Mouse (Mus musculus) gonadal fat pad, adult 2 months (tissue): ENCODE results near the gene Ly6g6c. TPM values are rescaled to one million over a fixed set of nuclear protein-coding genes. Genes with fewer than 3 reads are reported as not detected.

Experiments used
- DNase-seq: peaks from one replicate; pipeline ENCODE4 v3.0.0-alpha.2; 2012; ENCODE audit warnings: low read depth
- polyA plus RNA-seq: library from polyadenylated mRNA; depleted of rRNA; stranded (reverse); fragments of >200 nt; gene quantifications from 2 replicates; pipeline ENCODE4 v1.2.3, GENCODE M21; 2012

The Ly6g6c gene
- polyA plus RNA-seq, 1 experiment: 0.61 TPM

GRCm38 (mm10) chr17:35082841-35083576, 17.8 kb downstream of the Ly6g6c start:
- DNase-seq: no peak

- DNase-seq: no peak
Observed at GRCm38 (mm10) chr17:35083929-35084497, 18.8 kb downstream of the Ly6g6c start.

GRCm38 (mm10) chr17:35085208-35085865, 20.1 kb downstream of the Ly6g6c start, which contains the start of gene Ly6g6f:
Gene Ly6g6f (minus strand): TSS chr17:35085610.
- no peak for DNase-seq

GRCm38 (mm10) chr17:35088151-35088550, 23.0 kb downstream of the Ly6g6c start:
- DNase-seq: no peak

GRCm38 (mm10) chr17:35088825-35089644, 23.8 kb downstream of the Ly6g6c start, which contains the start of gene Abhd16a:
Gene Abhd16a (plus strand): TSS chr17:35089263.
- DNase-seq: peak; percentile 44

GRCm38 (mm10) chr17:35090166-35090932, 25.2 kb downstream of the Ly6g6c start:
- no peak for DNase-seq

GRCm38 (mm10) chr17:35092403-35093198, 27.4 kb downstream of the Ly6g6c start:
- no peak for DNase-seq

- no peak for DNase-seq
Observed at GRCm38 (mm10) chr17:35094475-35095365, 29.5 kb downstream of the Ly6g6c start.

- no peak for DNase-seq
Observed at GRCm38 (mm10) chr17:35096597-35096996, 31.4 kb downstream of the Ly6g6c start.

GRCm38 (mm10) chr17:35097164-35097655, 32.0 kb downstream of the Ly6g6c start:
- DNase-seq: no peak

- DNase-seq: no peak
Observed at GRCm38 (mm10) chr17:35100196-35100765, 35.1 kb downstream of the Ly6g6c start.

GRCm38 (mm10) chr17:35101161-35101560, 36.0 kb downstream of the Ly6g6c start:
- no peak for DNase-seq

GRCm38 (mm10) chr17:35102299-35102698, 37.1 kb downstream of the Ly6g6c start:
- no peak for DNase-seq

GRCm38 (mm10) chr17:35103221-35103690, 38.1 kb downstream of the Ly6g6c start:
- DNase-seq: no peak

- no peak for DNase-seq
Observed at GRCm38 (mm10) chr17:35104079-35104478, 38.9 kb downstream of the Ly6g6c start.

GRCm38 (mm10) chr17:35104754-35105153, 39.6 kb downstream of the Ly6g6c start:
- DNase-seq: no peak

- no peak for DNase-seq
Observed at GRCm38 (mm10) chr17:35105740-35106389, 40.7 kb downstream of the Ly6g6c start.

- DNase-seq: no peak
Observed at GRCm38 (mm10) chr17:35106522-35106921, 41.3 kb downstream of the Ly6g6c start.
